Mouse (Mus musculus): ENCODE data around the gene Ndufs1. TPM values are rescaled to one million over a fixed set of nuclear protein-coding genes. Genes with fewer than 3 reads are reported as not detected.

Gene Ndufs1
- polyA plus RNA-seq, 1 experiment, result 12.6 TPM

- no peaks in the 10 kb centered on the region for H3K27me3 ChIP-seq (ENCODE audit: control insufficient read depth, insufficient read depth, low read length)
- H3K27ac ChIP-seq (ENCODE audit: insufficient read depth, low read length), result no peak overlapping the region
- no peak overlapping the region for H3K4me3 ChIP-seq (ENCODE audit: extremely low read depth, insufficient read depth, insufficient read length)
- H3K36me3 ChIP-seq (ENCODE audit: control insufficient read depth, insufficient read depth, low read length), result peaks cover 20% of the 10 kb centered on the region
- no peak for TF ChIP-seq POLR2A (IDR thresholded peaks at IDR 0.05; ENCODE audit: low read depth, low read length)
- no peak for DNase-seq (ENCODE audit: low read depth in 1 of 2, low spot score in 2 of 2)
- WGBS, result 31% methylated on average over 6 of the region's 6 CpGs
- 0 out of 2 replicates have a peak, but pooled peaks cover 4% of the 10 kb centered on the region for H3K4me1 ChIP-seq (ENCODE audit: control insufficient read depth, insufficient read depth, insufficient read length)
Measured at GRCm38 (mm10) chr1:63122005-63122404, 54.6 kb downstream of the Ndufs1 start.

DNA sequence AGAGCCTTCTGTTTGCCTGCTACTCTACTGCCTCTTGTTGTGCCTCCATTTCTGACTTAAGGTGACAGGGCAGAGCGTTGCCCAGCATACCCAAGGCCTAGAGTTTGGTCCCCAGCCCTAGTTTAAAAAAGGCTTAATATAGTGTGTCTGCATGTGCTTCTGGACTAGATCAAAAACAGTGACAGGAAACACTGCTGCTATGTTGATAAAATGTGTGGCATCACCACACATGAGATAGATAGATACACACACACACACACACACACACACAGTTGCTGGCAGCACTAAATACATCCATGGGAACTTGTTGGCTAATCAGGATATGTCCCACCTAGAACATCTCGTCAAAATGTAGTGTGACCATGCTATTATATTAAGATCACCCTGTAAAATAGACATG, 56.3 kb downstream of the Ndufs1 start:
- 75% methylated on average over 2 of the region's 2 CpGs for WGBS
- peaks cover 17% of the 10 kb centered on the region for H3K36me3 ChIP-seq (ENCODE audit: control insufficient read depth, insufficient read depth, low read length)
- no peak overlapping the region for H3K27ac ChIP-seq (ENCODE audit: insufficient read depth, low read length)
- TF ChIP-seq CTCF (IDR thresholded peaks at IDR 0.05; ENCODE audit: extremely low read depth, insufficient read depth, insufficient read length, insufficient replicate concordance) (no peak), POLR2A (IDR thresholded peaks at IDR 0.05; ENCODE audit: low read depth, low read length) (no peak)
- peaks cover 10% of the 10 kb centered on the region; the same call in 1 of the 2 replicates for H3K4me1 ChIP-seq (ENCODE audit: control insufficient read depth, insufficient read depth, insufficient read length)
- H3K4me3 ChIP-seq (ENCODE audit: extremely low read depth, insufficient read depth, insufficient read length), result no peak overlapping the region
- no peaks in the 10 kb centered on the region for H3K27me3 ChIP-seq (ENCODE audit: control insufficient read depth, insufficient read depth, low read length)
- no peak for DNase-seq (ENCODE audit: low read depth in 1 of 2, low spot score in 2 of 2)

GRCm38 (mm10) chr1:63119675-63120074, 57.0 kb downstream of the Ndufs1 start:
- Histone ChIP-seq H3K27ac (ENCODE audit: insufficient read depth, low read length) (peak overlapping the region; percentile 11; the same call in 1 of the 2 replicates), H3K27me3 (ENCODE audit: control insufficient read depth, insufficient read depth, low read length) (no peaks in the 10 kb centered on the region), H3K4me3 (ENCODE audit: extremely low read depth, insufficient read depth, insufficient read length) (no peak overlapping the region), H3K4me1 (ENCODE audit: control insufficient read depth, insufficient read depth, insufficient read length) (peaks cover 10% of the 10 kb centered on the region; the same call in 1 of the 2 replicates), H3K36me3 (ENCODE audit: control insufficient read depth, insufficient read depth, low read length) (peaks cover 17% of the 10 kb centered on the region)
- WGBS, result 39% methylated on average over 4 of the region's 4 CpGs
- DNase-seq (ENCODE audit: low read depth in 1 of 2, low spot score in 2 of 2), result no peak
- no peak for TF ChIP-seq CTCF (IDR thresholded peaks at IDR 0.05; ENCODE audit: extremely low read depth, insufficient read depth, insufficient read length, insufficient replicate concordance)
- no peak for TF ChIP-seq POLR2A (IDR thresholded peaks at IDR 0.05; ENCODE audit: low read depth, low read length)

DNA sequence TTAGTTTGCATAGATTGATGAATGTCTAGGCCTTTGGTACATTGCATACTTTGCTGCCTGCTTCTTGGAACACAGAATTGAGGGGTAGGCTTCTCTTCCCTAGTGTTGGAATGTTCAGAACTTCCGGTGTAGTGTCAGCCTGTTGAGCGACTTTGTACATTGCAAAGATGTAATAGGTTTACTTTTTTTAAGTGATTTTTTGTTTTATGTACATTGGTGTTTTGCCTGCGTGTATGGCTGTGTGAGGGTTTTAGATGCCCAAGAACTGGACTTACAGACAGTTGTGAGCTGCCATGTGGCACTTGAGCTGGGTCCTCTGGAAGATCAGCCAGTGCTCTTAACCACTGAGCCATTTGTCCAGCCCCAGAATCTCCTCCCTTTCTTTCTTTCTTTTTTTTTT, 61.1 kb downstream of the Ndufs1 start:
- Histone ChIP-seq H3K4me1 (ENCODE audit: control insufficient read depth, insufficient read depth, insufficient read length) (peaks cover 10% of the 10 kb centered on the region; the same call in 1 of the 2 replicates), H3K27ac (ENCODE audit: insufficient read depth, low read length) (no peak overlapping the region), H3K36me3 (ENCODE audit: control insufficient read depth, insufficient read depth, low read length) (peaks cover 7% of the 10 kb centered on the region), H3K4me3 (ENCODE audit: extremely low read depth, insufficient read depth, insufficient read length) (peak overlapping the region; percentile 4), H3K27me3 (ENCODE audit: control insufficient read depth, insufficient read depth, low read length) (no peaks in the 10 kb centered on the region)
- no peak for DNase-seq (ENCODE audit: low read depth in 1 of 2, low spot score in 2 of 2)
- TF ChIP-seq POLR2A (IDR thresholded peaks at IDR 0.05; ENCODE audit: low read depth, low read length) (no peak), CTCF (IDR thresholded peaks at IDR 0.05; ENCODE audit: extremely low read depth, insufficient read depth, insufficient read length, insufficient replicate concordance) (no peak)
- WGBS, result 4% methylated on average over 3 of the region's 3 CpGs

DNA sequence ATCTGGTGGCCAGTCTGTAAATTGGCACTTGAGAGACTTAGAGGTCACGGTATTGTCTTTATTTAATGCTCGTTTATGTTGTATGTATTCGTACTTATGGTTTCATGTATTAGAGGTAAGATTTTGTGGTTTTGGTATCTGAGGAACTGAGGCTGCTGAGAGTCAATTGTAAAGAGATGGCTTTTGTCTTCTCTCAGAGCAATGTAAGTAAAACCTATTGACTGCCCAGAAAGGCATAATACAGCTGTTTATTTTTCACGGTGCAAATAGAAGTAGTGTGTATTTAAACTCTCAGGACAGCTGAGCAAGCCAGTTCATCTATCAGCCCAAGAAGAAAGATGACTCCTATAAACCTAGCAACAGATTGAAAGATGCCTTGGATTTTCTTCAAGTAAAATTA, 61.5 kb downstream of the Ndufs1 start:
- DNase-seq (ENCODE audit: low read depth in 1 of 2, low spot score in 2 of 2), result no peak

GRCm38 (mm10) chr1:63114136-63114781, 62.4 kb downstream of the Ndufs1 start, which contains the start of gene Ino80d:
Ino80d (minus strand) TSS chr1:63114667.
- H3K27me3 ChIP-seq (ENCODE audit: control insufficient read depth, insufficient read depth, low read length), result no peaks in the 10 kb centered on the region
- DNase-seq (ENCODE audit: low read depth in 1 of 2, low spot score in 2 of 2), result peak; percentile 81 to 86
- H3K4me3 ChIP-seq (ENCODE audit: extremely low read depth, insufficient read depth, insufficient read length), result peak within 1 kb of the TSS; percentile 83
- TF ChIP-seq CTCF (IDR thresholded peaks at IDR 0.05; ENCODE audit: extremely low read depth, insufficient read depth, insufficient read length, insufficient replicate concordance) (peak; percentile 64; the same call in 1 of the 2 replicates), POLR2A (IDR thresholded peaks at IDR 0.05; ENCODE audit: low read depth, low read length) (peak; percentile 47)
- H3K4me1 ChIP-seq (ENCODE audit: control insufficient read depth, insufficient read depth, insufficient read length), result peaks cover 10% of the 10 kb centered on the region; the same call in 1 of the 2 replicates
- H3K36me3 ChIP-seq (ENCODE audit: control insufficient read depth, insufficient read depth, low read length), result peaks cover 5% of the 10 kb centered on the region
- under 1% methylated on average over 34 of the region's 42 CpGs for WGBS
- peak within 1 kb of the TSS; percentile 98 for H3K27ac ChIP-seq (ENCODE audit: insufficient read depth, low read length)

More for the DNA sequence above, 61.5 kb downstream of the Ndufs1 start:
- Histone ChIP-seq H3K36me3 (ENCODE audit: control insufficient read depth, insufficient read depth, low read length) (peaks cover 7% of the 10 kb centered on the region), H3K4me3 (ENCODE audit: extremely low read depth, insufficient read depth, insufficient read length) (peak overlapping the region; percentile 4; the same call in 1 of the 2 replicates), H3K27me3 (ENCODE audit: control insufficient read depth, insufficient read depth, low read length) (no peaks in the 10 kb centered on the region), H3K27ac (ENCODE audit: insufficient read depth, low read length) (no peak overlapping the region; the same call in 1 of the 2 replicates), H3K4me1 (ENCODE audit: control insufficient read depth, insufficient read depth, insufficient read length) (peaks cover 9% of the 10 kb centered on the region; the same call in 1 of the 2 replicates)
- 0% methylated on average over 4 of the region's 4 CpGs for whole genome bisulfite sequencing
- TF ChIP-seq POLR2A (IDR thresholded peaks at IDR 0.05; ENCODE audit: low read depth, low read length), result no peak
- no peak for TF ChIP-seq CTCF (IDR thresholded peaks at IDR 0.05; ENCODE audit: extremely low read depth, insufficient read depth, insufficient read length, insufficient replicate concordance)

Data from spleen, adult 2 months (tissue).